Mouse (Mus musculus) erythroblast, embryonic 14.5 days (primary cell): ENCODE data around the gene Mindy2.

Experiments used
- GATA1 ChIP-seq: IDR thresholded peaks from 2 replicates; pipeline ENCODE4 v1.6.1; 2012; ENCODE audit warnings: low read length, inconsistent platforms, mixed read lengths
- TAL1 ChIP-seq: IDR thresholded peaks from 3 replicates; pipeline ENCODE4 v1.6.1; 2012; ENCODE audit warnings: low read length, inconsistent platforms, mixed read lengths

- TF ChIP-seq GATA1 (no peak), TAL1 (no peak)
These were observed 72.3 kb downstream of the Mindy2 start for GRCm38 (mm10) chr9:70584641-70585040.
